Mouse (Mus musculus): ENCODE data around the gene Tnip2. TPM values are rescaled to one million over a fixed set of nuclear protein-coding genes. Genes with fewer than 3 reads are reported as not detected.

Gene Tnip2
- polyA plus RNA-seq, 1 experiment from 2014 or later: 13.0 TPM

DNA sequence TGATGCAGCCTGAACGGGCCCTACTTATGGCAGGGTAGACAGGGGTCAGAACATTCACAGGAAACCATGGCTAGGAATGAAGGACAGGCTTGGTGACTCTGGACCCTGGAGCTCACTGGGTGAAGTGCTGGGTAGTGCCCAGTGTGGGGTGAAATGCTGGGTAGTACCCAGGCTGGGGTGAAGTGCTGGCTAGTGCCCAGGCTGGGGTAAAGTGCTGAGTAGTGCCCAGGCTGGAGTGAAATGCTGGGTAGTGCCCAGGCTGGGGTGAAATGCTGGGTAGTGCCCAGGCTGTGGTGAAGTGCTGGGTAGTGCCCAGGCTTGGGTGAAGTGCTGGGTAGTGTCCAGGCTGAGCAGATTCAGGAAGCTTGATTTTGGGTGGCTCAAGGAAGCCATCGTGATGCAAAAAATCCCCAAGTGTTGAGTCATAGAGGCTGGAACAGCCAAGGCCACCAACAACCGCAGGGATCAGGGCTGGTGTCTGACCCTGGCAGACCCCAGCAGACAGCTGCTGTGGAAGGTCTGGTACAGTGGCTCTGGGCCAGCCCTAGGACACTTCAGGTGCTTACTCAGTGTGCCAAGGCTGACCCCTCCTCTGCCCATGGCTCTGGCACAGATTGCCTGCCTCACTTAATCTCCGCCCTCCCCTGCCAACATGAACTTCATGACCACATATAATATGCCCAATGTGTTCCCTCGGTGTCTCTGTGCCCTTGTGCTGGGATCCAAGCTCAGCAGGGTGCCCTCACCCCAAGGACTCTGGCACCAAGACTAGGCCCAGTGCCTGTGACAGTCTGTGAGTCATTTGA, 21.2 kb upstream of the Tnip2 start:
- ATAC-seq (replicated peaks): no peak
- Histone ChIP-seq H3K9ac (no peak overlapping the region), H3K9me3 (no peaks in the 10 kb centered on the region), H3K27me3 (replicated peaks) (no peaks in the 10 kb centered on the region), H3K36me3 (replicated peaks) (no peaks in the 10 kb centered on the region), H3K4me3 (no peak overlapping the region), H3K27ac (no peak overlapping the region), H3K4me1 (no peaks in the 10 kb centered on the region), H3K4me2 (no peak overlapping the region)
- 83% methylated on average over 5 of the region's 5 CpGs for WGBS

DNA sequence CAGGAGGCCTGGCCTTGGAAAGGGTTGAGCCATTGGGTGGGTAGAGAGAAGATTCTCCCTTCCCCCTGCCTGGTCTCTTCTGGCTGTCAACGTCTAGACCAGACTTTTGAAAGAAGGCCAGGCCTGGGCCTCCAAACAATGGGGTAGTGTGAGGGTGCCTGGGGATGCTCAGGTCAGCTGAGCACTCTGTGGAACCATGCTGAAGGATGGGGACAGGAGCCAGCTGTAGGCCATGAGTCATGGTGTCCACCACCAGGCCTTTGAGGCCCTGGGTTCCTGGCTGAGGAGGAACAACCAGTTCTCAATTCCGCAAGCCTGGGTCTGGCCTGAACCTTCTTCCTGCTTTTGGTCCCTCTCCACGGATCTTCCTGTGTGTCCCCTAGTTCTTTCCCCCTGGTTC, 20.0 kb upstream of the Tnip2 start:
- H3K9me3 ChIP-seq: no peaks in the 10 kb centered on the region
- H3K36me3 ChIP-seq (replicated peaks): no peaks in the 10 kb centered on the region
- no peak overlapping the region for H3K4me2 ChIP-seq
- 76% methylated on average over 3 of the region's 3 CpGs for WGBS
- ATAC-seq (replicated peaks): no peak
- no peak overlapping the region for H3K9ac ChIP-seq
- H3K4me3 ChIP-seq: no peak overlapping the region
- no peak overlapping the region for H3K27ac ChIP-seq
- no peaks in the 10 kb centered on the region for H3K27me3 ChIP-seq (replicated peaks)
- no peaks in the 10 kb centered on the region for H3K4me1 ChIP-seq

DNA sequence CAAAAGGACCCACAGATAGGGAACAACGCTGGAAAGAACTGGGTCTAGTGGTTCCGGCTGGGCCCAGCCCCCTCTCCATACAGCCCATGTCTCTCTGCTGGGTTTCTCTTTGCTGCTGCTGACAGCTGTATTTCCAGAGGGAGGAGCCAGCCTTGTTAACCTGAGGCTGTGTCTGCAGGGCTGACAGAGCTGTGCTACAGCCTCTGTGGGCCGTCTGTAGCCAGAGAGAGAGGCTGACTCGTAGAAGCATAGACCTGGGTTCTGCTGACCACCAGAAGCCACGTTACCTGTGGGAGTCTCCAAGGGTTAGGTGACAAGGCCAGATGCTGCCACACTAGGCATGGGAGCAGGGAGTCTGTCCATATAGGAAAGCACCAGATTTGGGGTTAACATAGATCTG, 19.3 kb upstream of the Tnip2 start:
- no peak overlapping the region for H3K4me2 ChIP-seq
- no peak for ATAC-seq (replicated peaks)
- no peak overlapping the region for H3K4me3 ChIP-seq
- H3K9ac ChIP-seq: no peak overlapping the region
- no peaks in the 10 kb centered on the region for H3K4me1 ChIP-seq
- H3K27me3 ChIP-seq (replicated peaks): no peaks in the 10 kb centered on the region
- H3K9me3 ChIP-seq: no peaks in the 10 kb centered on the region
- no peaks in the 10 kb centered on the region for H3K36me3 ChIP-seq (replicated peaks)
- WGBS: 84% methylated on average over 5 of the region's 5 CpGs
- no peak overlapping the region for H3K27ac ChIP-seq

DNA sequence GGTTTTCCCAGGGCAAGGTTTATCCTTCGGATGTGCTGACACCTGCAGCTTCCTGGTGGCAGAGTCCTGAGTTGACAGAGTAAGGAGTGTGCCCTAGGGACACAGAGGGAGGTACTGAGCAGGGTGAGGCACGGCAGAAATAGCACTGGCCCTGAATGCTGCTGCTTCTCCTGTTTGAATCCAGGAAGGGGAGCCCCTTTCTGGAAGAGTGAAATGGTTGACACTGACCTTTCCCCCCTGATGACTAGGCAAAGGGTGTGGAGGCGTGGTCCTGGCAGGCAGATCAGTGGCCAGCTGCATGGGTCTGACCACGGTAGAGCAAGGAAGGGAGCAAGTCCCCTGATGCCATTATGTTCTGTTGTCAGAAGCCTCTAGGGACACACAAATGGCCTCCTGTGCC, 16.9 kb upstream of the Tnip2 start:
- no peaks in the 10 kb centered on the region for H3K36me3 ChIP-seq (replicated peaks)
- no peak overlapping the region for H3K9ac ChIP-seq
- H3K4me1 ChIP-seq: peaks cover 4% of the 10 kb centered on the region
- no peak overlapping the region for H3K4me3 ChIP-seq
- H3K4me2 ChIP-seq: no peak overlapping the region
- no peaks in the 10 kb centered on the region for H3K9me3 ChIP-seq
- no peak for ATAC-seq (replicated peaks)
- 62% methylated on average over 4 of the region's 4 CpGs for WGBS
- H3K27me3 ChIP-seq (replicated peaks): no peaks in the 10 kb centered on the region; the same call in 1 of the 2 replicates
- no peak overlapping the region for H3K27ac ChIP-seq

DNA sequence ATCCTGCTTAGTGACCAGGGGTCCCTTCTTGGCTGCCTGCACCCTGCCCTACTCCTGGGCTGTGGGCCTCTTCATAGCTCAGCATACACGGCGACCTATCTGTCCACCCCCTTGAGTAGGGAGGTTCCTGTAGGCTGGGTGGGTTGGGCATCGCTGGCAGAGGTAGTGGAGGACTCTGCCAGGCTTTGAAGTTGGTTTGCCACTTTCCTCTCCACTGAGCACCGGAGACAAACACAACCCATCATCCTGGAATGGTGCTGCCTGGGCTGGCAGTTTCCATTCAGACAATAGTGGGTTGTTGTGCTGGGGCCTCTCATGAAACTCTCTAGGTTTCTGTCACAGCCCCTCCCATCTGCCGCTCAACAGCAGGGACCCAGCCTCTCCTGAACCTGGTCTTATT, 16.3 kb upstream of the Tnip2 start:
- no peaks in the 10 kb centered on the region; the same call in 1 of the 2 replicates for H3K27me3 ChIP-seq (replicated peaks)
- H3K9me3 ChIP-seq: no peaks in the 10 kb centered on the region
- no peak overlapping the region for H3K4me3 ChIP-seq
- no peak overlapping the region for H3K27ac ChIP-seq
- peaks cover 6% of the 10 kb centered on the region for H3K4me1 ChIP-seq
- H3K4me2 ChIP-seq: no peak overlapping the region
- 68% methylated on average over 5 of the region's 5 CpGs for WGBS
- no peak for ATAC-seq (replicated peaks)
- H3K36me3 ChIP-seq (replicated peaks): no peaks in the 10 kb centered on the region
- H3K9ac ChIP-seq: no peak overlapping the region

DNA sequence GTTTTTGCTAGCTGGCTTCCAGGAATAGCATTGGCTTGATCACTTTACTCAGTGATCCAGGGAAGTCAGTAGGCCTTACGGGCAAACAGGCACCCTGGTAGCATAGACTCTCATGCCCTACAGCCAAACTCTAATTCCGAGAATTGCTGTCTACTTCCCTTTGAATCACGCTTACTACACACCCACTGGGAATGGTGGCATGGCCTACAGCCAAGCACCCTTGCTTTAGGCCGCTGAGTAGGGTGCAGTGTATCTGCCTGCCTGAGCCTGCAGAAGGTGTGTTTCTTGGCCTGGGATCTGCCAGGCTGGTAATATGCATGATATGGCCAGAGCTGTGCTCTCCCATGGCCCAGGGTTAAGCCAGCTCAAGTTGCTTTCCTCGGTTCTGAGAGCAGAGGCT, 14.9 kb upstream of the Tnip2 start:
- Histone ChIP-seq H3K9ac (no peak overlapping the region), H3K27me3 (replicated peaks) (no peaks in the 10 kb centered on the region; the same call in 1 of the 2 replicates), H3K4me2 (no peak overlapping the region), H3K36me3 (replicated peaks) (no peaks in the 10 kb centered on the region), H3K4me1 (peaks cover 6% of the 10 kb centered on the region), H3K9me3 (no peaks in the 10 kb centered on the region), H3K4me3 (no peak overlapping the region), H3K27ac (no peak overlapping the region)
- no peak for ATAC-seq (replicated peaks)
- 85% methylated on average over 5 of the region's 5 CpGs for WGBS

DNA sequence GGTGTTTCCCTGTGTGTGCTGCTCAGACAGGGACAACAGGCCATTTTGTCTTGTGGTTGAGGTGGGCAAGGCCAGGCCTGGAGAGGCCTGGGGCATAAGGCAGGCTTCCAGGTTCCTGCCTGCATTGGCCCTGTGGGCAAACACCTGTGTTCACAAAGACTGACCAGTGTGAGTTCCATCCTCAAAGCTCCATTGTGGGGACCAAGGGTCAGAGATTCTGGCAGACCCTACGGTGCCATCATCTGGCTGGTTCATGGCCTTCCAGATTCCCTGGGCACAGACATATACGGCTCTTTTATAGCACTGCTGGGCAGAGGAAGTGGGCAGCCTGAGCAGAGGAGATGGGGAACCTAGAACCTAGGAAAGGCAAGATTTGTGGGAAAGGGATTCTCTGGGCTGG, 13.6 kb upstream of the Tnip2 start:
- Histone ChIP-seq H3K4me2 (no peak overlapping the region), H3K9me3 (no peaks in the 10 kb centered on the region), H3K4me3 (no peak overlapping the region), H3K27ac (no peak overlapping the region), H3K4me1 (peaks cover 6% of the 10 kb centered on the region), H3K9ac (no peak overlapping the region), H3K27me3 (replicated peaks) (no peaks in the 10 kb centered on the region; the same call in 1 of the 2 replicates), H3K36me3 (replicated peaks) (no peaks in the 10 kb centered on the region)
- 77% methylated on average over 2 of the region's 2 CpGs for WGBS
- ATAC-seq (replicated peaks): no peak

DNA sequence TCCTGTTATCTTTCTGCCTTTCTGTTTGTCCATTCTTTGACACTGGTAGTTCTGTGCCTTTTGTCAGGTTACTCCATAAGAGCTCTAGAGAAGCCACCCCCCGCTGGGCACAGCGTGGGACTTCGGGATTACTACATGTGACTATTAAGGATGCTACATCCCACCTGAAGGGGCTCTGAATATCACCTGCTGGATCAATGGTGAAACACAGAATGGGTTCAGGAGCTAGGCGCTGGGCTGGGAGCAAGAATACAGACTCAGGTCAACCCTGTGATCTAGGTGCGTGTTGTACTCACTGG, 12.6 kb upstream of the Tnip2 start:
- Histone ChIP-seq H3K36me3 (replicated peaks) (no peaks in the 10 kb centered on the region), H3K9me3 (no peaks in the 10 kb centered on the region), H3K9ac (no peak overlapping the region), H3K4me2 (no peak overlapping the region), H3K27ac (no peak overlapping the region), H3K27me3 (replicated peaks) (no peaks in the 10 kb centered on the region; the same call in 1 of the 2 replicates), H3K4me1 (peaks cover 6% of the 10 kb centered on the region), H3K4me3 (no peak overlapping the region)
- no peak for ATAC-seq (replicated peaks)
- WGBS: 36% methylated on average over 5 of the region's 5 CpGs

DNA sequence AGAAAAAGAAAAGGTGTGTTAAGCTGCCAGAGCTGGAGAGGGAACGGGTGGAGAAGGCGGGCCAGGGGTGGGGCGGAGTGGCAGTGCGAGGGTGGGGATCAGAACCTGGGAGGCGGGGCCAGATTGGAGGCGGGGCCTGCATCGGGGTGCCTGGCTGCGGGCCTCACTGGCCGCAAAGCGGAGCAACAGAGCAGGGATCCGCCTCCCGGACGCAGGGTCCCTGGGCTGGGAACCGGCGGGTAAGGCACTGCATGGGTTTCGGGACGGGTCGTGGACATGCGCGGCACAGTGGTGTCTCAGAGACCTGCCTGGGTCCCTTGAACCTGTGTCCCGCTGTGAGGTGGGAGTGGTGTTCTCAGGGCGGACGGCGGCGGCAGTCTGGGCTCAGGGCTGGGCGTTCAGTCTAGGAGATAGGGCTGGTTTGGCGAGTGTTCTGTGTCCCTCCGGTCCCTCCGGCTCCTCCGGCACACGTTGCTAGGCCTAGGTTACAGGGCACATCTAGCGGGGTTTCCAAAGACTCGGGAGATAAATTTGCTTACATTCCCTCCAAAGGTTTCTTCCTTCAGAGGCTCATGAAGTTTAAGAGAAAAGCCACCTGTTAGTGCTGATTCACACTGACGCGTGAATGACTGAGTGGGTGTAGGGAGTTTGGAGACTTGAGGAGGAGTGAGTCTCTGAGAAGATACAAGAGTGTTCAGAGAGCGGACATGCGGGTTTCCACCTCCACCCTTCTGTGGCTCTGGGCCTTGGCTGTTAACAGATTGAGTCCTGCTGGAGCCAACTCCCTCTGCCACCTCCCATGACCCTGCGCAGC, 12.1 kb upstream of the Tnip2 start, which contains the start of gene Sh3bp2:
Gene Sh3bp2, plus strand, starts transcription at position 176 of the 814 bp plus-strand sequence.
- Histone ChIP-seq H3K9ac (peak within 1 kb of the TSS; percentile 44), H3K27ac (no peak within 1 kb of the TSS), H3K9me3 (no peaks in the 10 kb centered on the region), H3K36me3 (replicated peaks) (no peaks in the 10 kb centered on the region), H3K4me3 (peak within 1 kb of the TSS; percentile 41), H3K4me1 (peaks cover 6% of the 10 kb centered on the region), H3K4me2 (peak within 1 kb of the TSS; percentile 89), H3K27me3 (replicated peaks) (no peaks in the 10 kb centered on the region; the same call in 1 of the 2 replicates)
- 3% methylated on average over 38 of the region's 38 CpGs for WGBS
- peak; percentile 90 for ATAC-seq (replicated peaks)

DNA sequence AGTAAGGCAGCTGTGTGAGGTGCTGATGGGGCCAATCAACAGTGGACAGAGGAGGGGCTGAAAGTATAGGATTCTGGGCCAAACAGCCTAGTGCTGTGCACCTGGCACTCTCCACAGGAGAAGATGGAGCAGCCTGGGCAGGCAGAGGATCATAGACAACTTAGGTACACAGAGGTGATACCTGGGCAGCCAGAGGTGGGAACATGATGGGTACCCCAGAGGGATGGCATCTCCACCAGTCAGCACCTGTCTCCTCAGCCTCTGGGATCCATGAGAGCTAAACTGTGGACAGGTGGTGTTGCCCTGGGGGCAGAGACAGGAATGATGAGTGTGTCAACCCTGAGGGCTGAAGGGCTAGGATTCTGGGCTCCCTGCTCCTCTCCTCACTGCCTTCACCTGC, 10.7 kb upstream of the Tnip2 start:
- H3K36me3 ChIP-seq (replicated peaks): no peaks in the 10 kb centered on the region
- H3K27ac ChIP-seq: no peak overlapping the region
- no peak overlapping the region for H3K4me3 ChIP-seq
- H3K4me1 ChIP-seq: peaks cover 6% of the 10 kb centered on the region
- no peak for ATAC-seq (replicated peaks)
- H3K9ac ChIP-seq: no peak overlapping the region
- H3K27me3 ChIP-seq (replicated peaks): no peaks in the 10 kb centered on the region; the same call in 1 of the 2 replicates
- no peaks in the 10 kb centered on the region for H3K9me3 ChIP-seq
- no peak overlapping the region for H3K4me2 ChIP-seq

DNA sequence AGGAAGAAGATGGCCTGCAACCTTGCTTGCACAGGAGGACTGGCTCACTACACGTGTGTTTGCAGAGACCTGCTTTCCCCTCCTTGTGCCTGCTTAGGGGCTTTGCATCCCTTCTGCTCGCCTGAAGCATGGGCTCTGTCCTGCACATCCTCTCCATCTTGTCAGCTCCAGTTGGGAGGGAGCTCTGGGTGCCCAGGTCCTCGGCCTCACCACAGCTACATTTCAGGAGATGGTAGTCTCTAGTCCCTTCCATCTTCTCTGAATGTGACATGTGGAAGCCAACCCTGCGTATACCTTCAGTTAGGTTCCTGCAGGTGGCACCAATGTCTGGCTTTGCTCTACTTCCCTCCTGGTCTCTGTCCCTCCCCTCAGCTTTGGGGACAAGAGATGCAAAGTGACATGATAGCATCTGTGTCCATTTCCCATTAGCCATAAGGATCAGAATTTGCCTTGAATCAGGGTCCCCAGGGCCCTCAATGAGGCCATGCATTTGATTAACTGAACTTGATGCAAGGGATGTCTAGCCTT, 10.2 kb upstream of the Tnip2 start:
- H3K9ac ChIP-seq: no peak overlapping the region
- H3K36me3 ChIP-seq (replicated peaks): no peaks in the 10 kb centered on the region
- no peak overlapping the region for H3K4me3 ChIP-seq
- H3K4me2 ChIP-seq: no peak overlapping the region
- WGBS: 65% methylated on average over 4 of the region's 4 CpGs
- ATAC-seq (replicated peaks): no peak
- H3K27ac ChIP-seq: no peak overlapping the region
- no peaks in the 10 kb centered on the region; the same call in 1 of the 2 replicates for H3K27me3 ChIP-seq (replicated peaks)
- H3K4me1 ChIP-seq: peaks cover 6% of the 10 kb centered on the region
- no peaks in the 10 kb centered on the region for H3K9me3 ChIP-seq

DNA sequence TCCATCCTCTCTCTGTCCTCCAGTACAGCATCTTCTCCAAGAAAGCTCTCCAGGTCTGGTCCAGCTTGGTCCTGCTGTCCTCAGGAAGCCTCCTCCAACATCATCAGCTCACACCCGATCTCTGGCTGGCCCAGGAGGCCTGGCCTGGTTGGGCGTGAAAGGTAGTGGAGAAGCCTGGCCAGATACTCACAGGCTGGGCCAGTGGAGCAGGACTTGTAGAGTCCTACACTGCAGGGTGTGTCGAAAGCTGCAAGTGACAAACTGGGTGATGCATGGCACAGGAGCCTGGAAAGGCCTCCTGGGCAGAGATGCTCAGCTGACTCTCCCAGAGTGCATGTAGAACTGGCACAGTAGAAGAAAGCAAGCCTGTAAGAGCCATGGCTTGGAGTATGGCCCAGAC, 7.5 kb upstream of the Tnip2 start:
- Histone ChIP-seq H3K4me3 (no peak overlapping the region), H3K9ac (no peak overlapping the region), H3K27me3 (replicated peaks) (no peaks in the 10 kb centered on the region; the same call in 1 of the 2 replicates), H3K36me3 (replicated peaks) (no peaks in the 10 kb centered on the region), H3K27ac (no peak overlapping the region), H3K4me1 (peaks cover 6% of the 10 kb centered on the region), H3K9me3 (no peaks in the 10 kb centered on the region), H3K4me2 (no peak overlapping the region)
- WGBS: 88% methylated on average over 3 of the region's 3 CpGs
- ATAC-seq (replicated peaks): no peak

Data from midbrain, embryonic 15.5 days (tissue).